Mouse (Mus musculus): Measurements from ENCODE around the gene Slc25a44. TPM values are rescaled to one million over a fixed set of nuclear protein-coding genes. Genes with fewer than 3 reads are reported as not detected.

Gene Slc25a44
- polyA plus RNA-seq, 1 experiment from 2014 or later = 10.4 TPM

GRCm38 (mm10) chr3:88456746-88457532 is 32.0 kb upstream of the Slc25a44 start:
- H3K9ac ChIP-seq = no peak overlapping the region
- WGBS (ENCODE audit: insufficient replicate concordance) = 59% methylated on average over 7 of the region's 7 CpGs

GRCm38 (mm10) chr3:88456313-88456712 is 31.4 kb upstream of the Slc25a44 start:
- DNase-seq (no peak), ATAC-seq (ENCODE audit: low read depth) (peak; percentile 59)
- Histone ChIP-seq H3K27me3 (peaks cover 80% of the 10 kb centered on the region), H3K4me1 (replicated peaks) (peaks cover 32% of the 10 kb centered on the region), H3K9me3 (replicated peaks) (no peaks in the 10 kb centered on the region), H3K4me2 (peak overlapping the region; percentile 51), H3K4me3 (replicated peaks) (peak overlapping the region; percentile 32; the same call in 1 of the 2 replicates), H3K36me3 (peaks cover 6% of the 10 kb centered on the region; the same call in 1 of the 2 replicates), H3K9ac (no peak overlapping the region), H3K27ac (peak overlapping the region; percentile 26)
- WGBS (ENCODE audit: insufficient replicate concordance) = 59% methylated on average over 8 of the region's 8 CpGs

More at GRCm38 (mm10) chr3:88456746-88457532, 32.0 kb upstream of the Slc25a44 start:
- no peak overlapping the region for H3K4me2 ChIP-seq
- no peak for DNase-seq
- peaks cover 79% of the 10 kb centered on the region for H3K27me3 ChIP-seq
- no peak for ATAC-seq (ENCODE audit: low read depth)
- peak overlapping the region; percentile 26 for H3K27ac ChIP-seq
- H3K9me3 ChIP-seq (replicated peaks) = no peaks in the 10 kb centered on the region
- H3K4me3 ChIP-seq (replicated peaks) = no peak overlapping the region
- peaks cover 32% of the 10 kb centered on the region for H3K4me1 ChIP-seq (replicated peaks)
- peaks cover 4% of the 10 kb centered on the region; the same call in 1 of the 2 replicates for H3K36me3 ChIP-seq

GRCm38 (mm10) chr3:88455588-88456264 is 30.8 kb upstream of the Slc25a44 start:
- Histone ChIP-seq H3K9ac (peak overlapping the region; percentile 53), H3K9me3 (replicated peaks) (no peaks in the 10 kb centered on the region), H3K4me1 (replicated peaks) (peaks cover 32% of the 10 kb centered on the region), H3K4me2 (peak overlapping the region; percentile 51), H3K36me3 (peaks cover 6% of the 10 kb centered on the region; the same call in 1 of the 2 replicates), H3K4me3 (replicated peaks) (peak overlapping the region; percentile 32), H3K27ac (peak overlapping the region; percentile 54), H3K27me3 (peaks cover 80% of the 10 kb centered on the region)
- ATAC-seq (ENCODE audit: low read depth) = 0 out of 2 replicates have a peak, but pooled peaks have one; percentile 12
- WGBS (ENCODE audit: insufficient replicate concordance) = 53% methylated on average over 18 of the region's 18 CpGs
- DNase-seq = no peak

GRCm38 (mm10) chr3:88454762-88455587 is 30.0 kb upstream of the Slc25a44 start:
- H3K9ac ChIP-seq = peak overlapping the region; percentile 53
- peak overlapping the region; percentile 32 for H3K4me3 ChIP-seq (replicated peaks)
- ATAC-seq (ENCODE audit: low read depth) = peak; percentile 21; the same call in 1 of the 2 replicates
- 29% methylated on average over 9 of the region's 9 CpGs for WGBS (ENCODE audit: insufficient replicate concordance)
- peaks cover 32% of the 10 kb centered on the region for H3K4me1 ChIP-seq (replicated peaks)
- H3K27ac ChIP-seq = peak overlapping the region; percentile 53
- H3K4me2 ChIP-seq = peak overlapping the region; percentile 51
- no peaks in the 10 kb centered on the region for H3K9me3 ChIP-seq (replicated peaks)
- peaks cover 80% of the 10 kb centered on the region for H3K27me3 ChIP-seq
- peaks cover 6% of the 10 kb centered on the region; the same call in 1 of the 2 replicates for H3K36me3 ChIP-seq
- DNase-seq = no peak

- peaks cover 40% of the 10 kb centered on the region for H3K4me1 ChIP-seq (replicated peaks)
- H3K9ac ChIP-seq = no peak overlapping the region
- WGBS (ENCODE audit: insufficient replicate concordance) = 41% methylated on average over 8 of the region's 8 CpGs
- H3K27ac ChIP-seq = no peak overlapping the region
- H3K4me3 ChIP-seq (replicated peaks) = no peak overlapping the region
- H3K9me3 ChIP-seq (replicated peaks) = no peaks in the 10 kb centered on the region
- DNase-seq (no peak), ATAC-seq (ENCODE audit: low read depth) (no peak)
- peaks cover 6% of the 10 kb centered on the region; the same call in 1 of the 2 replicates for H3K36me3 ChIP-seq
- H3K27me3 ChIP-seq = peaks cover 80% of the 10 kb centered on the region
- no peak overlapping the region for H3K4me2 ChIP-seq
Observed at GRCm38 (mm10) chr3:88453986-88454385, 29.0 kb upstream of the Slc25a44 start.

- peaks cover 6% of the 10 kb centered on the region; the same call in 1 of the 2 replicates for H3K36me3 ChIP-seq
- ATAC-seq (ENCODE audit: low read depth) (no peak), DNase-seq (no peak)
- H3K4me1 ChIP-seq (replicated peaks) = peaks cover 47% of the 10 kb centered on the region
- no peak overlapping the region for H3K4me3 ChIP-seq (replicated peaks)
- H3K27me3 ChIP-seq = peaks cover 79% of the 10 kb centered on the region
- H3K9me3 ChIP-seq (replicated peaks) = no peaks in the 10 kb centered on the region
- no peak overlapping the region for H3K9ac ChIP-seq
- H3K27ac ChIP-seq = no peak overlapping the region
- WGBS (ENCODE audit: insufficient replicate concordance) = 17% methylated on average over 8 of the region's 8 CpGs
- H3K4me2 ChIP-seq = no peak overlapping the region
Observed at GRCm38 (mm10) chr3:88453369-88453768, 28.4 kb upstream of the Slc25a44 start.

- DNase-seq (no peak), ATAC-seq (ENCODE audit: low read depth) (no peak)
- Histone ChIP-seq H3K4me2 (no peak overlapping the region), H3K4me1 (replicated peaks) (peaks cover 53% of the 10 kb centered on the region), H3K27me3 (peaks cover 79% of the 10 kb centered on the region), H3K27ac (no peak overlapping the region), H3K9ac (no peak overlapping the region), H3K4me3 (replicated peaks) (no peak overlapping the region), H3K9me3 (replicated peaks) (no peaks in the 10 kb centered on the region), H3K36me3 (peaks cover 6% of the 10 kb centered on the region; the same call in 1 of the 2 replicates)
- WGBS (ENCODE audit: insufficient replicate concordance) = 58% methylated on average over 6 of the region's 6 CpGs
Observed at GRCm38 (mm10) chr3:88452716-88453115, 27.8 kb upstream of the Slc25a44 start.

- H3K4me2 ChIP-seq = no peak overlapping the region
- H3K9ac ChIP-seq = no peak overlapping the region
- H3K36me3 ChIP-seq = peaks cover 6% of the 10 kb centered on the region; the same call in 1 of the 2 replicates
- 50% methylated on average over 5 of the region's 5 CpGs for WGBS (ENCODE audit: insufficient replicate concordance)
- ATAC-seq (ENCODE audit: low read depth) = no peak
- peaks cover 54% of the 10 kb centered on the region for H3K4me1 ChIP-seq (replicated peaks)
- no peaks in the 10 kb centered on the region for H3K9me3 ChIP-seq (replicated peaks)
- DNase-seq = no peak
- H3K27me3 ChIP-seq = peaks cover 75% of the 10 kb centered on the region
- no peak overlapping the region for H3K27ac ChIP-seq
- H3K4me3 ChIP-seq (replicated peaks) = no peak overlapping the region
Observed at GRCm38 (mm10) chr3:88452246-88452645, 27.3 kb upstream of the Slc25a44 start.

- Histone ChIP-seq H3K27ac (no peak overlapping the region), H3K36me3 (peaks cover 6% of the 10 kb centered on the region; the same call in 1 of the 2 replicates), H3K27me3 (peaks cover 65% of the 10 kb centered on the region), H3K9ac (no peak overlapping the region), H3K4me3 (replicated peaks) (no peak overlapping the region), H3K9me3 (replicated peaks) (no peaks in the 10 kb centered on the region), H3K4me2 (no peak overlapping the region), H3K4me1 (replicated peaks) (peaks cover 46% of the 10 kb centered on the region)
- ATAC-seq (ENCODE audit: low read depth) = no peak
- WGBS (ENCODE audit: insufficient replicate concordance) = 64% methylated on average over 12 of the region's 12 CpGs
- no peak for DNase-seq
Observed at GRCm38 (mm10) chr3:88450379-88451131, 25.6 kb upstream of the Slc25a44 start.

- Histone ChIP-seq H3K36me3 (peaks cover 6% of the 10 kb centered on the region; the same call in 1 of the 2 replicates), H3K9ac (no peak overlapping the region), H3K9me3 (replicated peaks) (no peaks in the 10 kb centered on the region), H3K4me1 (replicated peaks) (peaks cover 35% of the 10 kb centered on the region), H3K4me2 (peak overlapping the region; percentile 28; the same call in 1 of the 2 replicates), H3K27me3 (peaks cover 64% of the 10 kb centered on the region), H3K4me3 (replicated peaks) (no peak overlapping the region), H3K27ac (no peak overlapping the region)
- ATAC-seq (ENCODE audit: low read depth) (no peak), DNase-seq (no peak)
- WGBS (ENCODE audit: insufficient replicate concordance) = 19% methylated on average over 21 of the region's 21 CpGs
Observed at GRCm38 (mm10) chr3:88449395-88450023, 24.6 kb upstream of the Slc25a44 start.
